ENCODE assay signal across 8 mouse cellular contexts in the genomic region with DNA sequence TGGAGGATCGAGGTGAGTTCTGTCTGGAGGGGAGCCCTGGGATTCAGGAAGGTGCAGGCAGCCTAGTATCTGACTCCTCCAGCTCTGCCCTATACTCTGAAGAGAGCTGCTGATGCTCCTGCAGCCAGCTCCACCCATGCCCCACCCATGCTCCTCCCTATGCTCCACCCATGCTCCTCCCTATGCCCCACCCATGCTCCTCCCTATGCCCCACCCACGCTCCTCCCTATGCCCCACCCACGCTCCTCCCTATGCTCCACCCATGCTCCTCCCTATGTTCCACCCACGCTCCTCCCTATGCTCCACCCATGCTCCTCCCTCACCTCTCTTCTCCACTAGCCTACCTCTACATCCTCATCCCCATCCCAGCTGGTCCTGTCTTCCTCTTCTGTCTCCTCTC. TPM values are rescaled to one million over a fixed set of nuclear protein-coding genes. Genes with fewer than 3 reads are reported as not detected.
A peak's percentile ranks its signal among the peaks of the same experiment; 100 is the strongest.
DNase-seq lines count a peak whose midpoint lies in the region; ATAC-seq lines count a peak whose summit lies in the region.

No protein-coding gene starts in this region.

- no peaks in the 10 kb centered on the region for H3K36me3 ChIP-seq in heart, embryonic 12.5 days
- no peaks in the 10 kb centered on the region for H3K36me3 ChIP-seq in megakaryocyte, embryonic 14.5 days (replicated peaks; ENCODE audit: low read length)

- no peak overlapping the region for H3K4me3 ChIP-seq in heart, embryonic 12.5 days
- H3K4me3 ChIP-seq in megakaryocyte, embryonic 14.5 days (replicated peaks) = peak overlapping the region; percentile 42

- H3K9ac ChIP-seq in heart, embryonic 12.5 days = no peak overlapping the region

- WGBS in heart, embryonic 12.5 days = 40% methylated on average over 4 of the region's 4 CpGs

- H3K9me3 ChIP-seq in heart, embryonic 12.5 days (replicated peaks) = no peaks in the 10 kb centered on the region
- no peaks in the 10 kb centered on the region for H3K9me3 ChIP-seq in megakaryocyte, embryonic 14.5 days

- no peak overlapping the region for H3K27ac ChIP-seq in heart, embryonic 12.5 days (ENCODE audit: poor library complexity, severe bottlenecking)

- H3K4me1 ChIP-seq in heart, embryonic 12.5 days (replicated peaks) = peaks cover 11% of the 10 kb centered on the region; the same call in 1 of the 2 replicates
- H3K4me1 ChIP-seq in megakaryocyte, embryonic 14.5 days = peaks cover 15% of the 10 kb centered on the region

- no peak for DNase-seq in heart, adult 18-20 months
- DNase-seq in adrenal gland, postnatal 36 days = peak; percentile 51 to 57
- DNase-seq in kidney, adult 18-20 months = peak; percentile 63
- DNase-seq in right cerebral cortex, adult 18-20 months = no peak
- no peak for DNase-seq in natural killer cell, adult 2 months (ENCODE audit: low spot score in 2 of 2)
- no peak for DNase-seq in heart, postnatal 36 days

- no peaks in the 10 kb centered on the region for H3K27me3 ChIP-seq in heart, embryonic 12.5 days (replicated peaks)
- H3K27me3 ChIP-seq in megakaryocyte, embryonic 14.5 days (replicated peaks) = peaks cover 27% of the 10 kb centered on the region

- intact Hi-C loops in heart, postnatal 36 days (cut with DNase I) = no loop called here

- no peak overlapping the region for H3K4me2 ChIP-seq in heart, embryonic 12.5 days

- peak; percentile 34; the same call in 1 of the 2 replicates for ATAC-seq in heart, embryonic 12.5 days (ENCODE audit: insufficient number of reproducible peaks, low FRiP score)

RNA-seq across cellular contexts. Expression of gene Vil1, which starts 6.0 kb away (rescaled TPM):
- polyA plus RNA-seq in heart, embryonic 12.5 days (2016; fragmentation: Nextera tagmentation; extraction: Ambion mirVana) = 0.27 and 0.28 TPM in 2 replicates
- total RNA-seq in heart, adult 18-20 months (2021) = 1 to 10 TPM; 1.2 to 1.5 TPM
- 1 to 10 TPM; 1.3 to 1.5 TPM for total RNA-seq in adrenal gland, postnatal 36 days (2021)
- polyA plus RNA-seq in megakaryocyte, embryonic 14.5 days (2012; ENCODE audit: insufficient read depth, low replicate concordance) = not detected in 2 replicates
- total RNA-seq in heart, postnatal 36 days (2021) = 1 to 10 TPM in 1 of 2 experiments, under 1 TPM in 1; 0.86 to 1.3 TPM

RNA-seq across cellular contexts. Expression of gene Ctdsp1, which starts 23.8 kb away (rescaled TPM):
- polyA plus RNA-seq in heart, embryonic 12.5 days (2016; fragmentation: Nextera tagmentation; extraction: Ambion mirVana) = 54.5 and 55.9 TPM in 2 replicates
- 100 to 1,000 TPM; 107 to 116 TPM for total RNA-seq in heart, adult 18-20 months (2021)
- 100 to 1,000 TPM; 128 to 176 TPM for total RNA-seq in adrenal gland, postnatal 36 days (2021)
- polyA plus RNA-seq in megakaryocyte, embryonic 14.5 days (2012; ENCODE audit: insufficient read depth, low replicate concordance) = 33.8 and 117 TPM in 2 replicates
- 100 to 1,000 TPM; 127 to 133 TPM for total RNA-seq in heart, postnatal 36 days (2021)

RNA-seq across cellular contexts. Expression of gene Slc11a1, which starts 40.1 kb away (rescaled TPM):
- polyA plus RNA-seq in heart, embryonic 12.5 days (2016; fragmentation: Nextera tagmentation; extraction: Ambion mirVana) = 1.3 and 1.5 TPM in 2 replicates
- 1 to 10 TPM; 5.3 to 5.4 TPM for total RNA-seq in heart, adult 18-20 months (2021)
- total RNA-seq in adrenal gland, postnatal 36 days (2021) = 10 to 100 TPM in 1 of 2 experiments, 1 to 10 TPM in 1; 7.9 to 13.1 TPM
- polyA plus RNA-seq in megakaryocyte, embryonic 14.5 days (2012; ENCODE audit: insufficient read depth, low replicate concordance) = 6.3 and 57.9 TPM in 2 replicates
- total RNA-seq in heart, postnatal 36 days (2021) = 1 to 10 TPM; 4.7 to 5.5 TPM

RNA-seq across cellular contexts. Expression of gene Catip, which starts 53.2 kb away (rescaled TPM):
- polyA plus RNA-seq in heart, embryonic 12.5 days (2016; fragmentation: Nextera tagmentation; extraction: Ambion mirVana) = 0.46 TPM in 2 replicates
- under 1 TPM in 1 of 2 experiments, not detected in 1; 0.44 TPM for total RNA-seq in heart, adult 18-20 months (2021)
- under 1 TPM; 0.23 to 0.26 TPM for total RNA-seq in adrenal gland, postnatal 36 days (2021)
- polyA plus RNA-seq in megakaryocyte, embryonic 14.5 days (2012; ENCODE audit: insufficient read depth, low replicate concordance) = 0.59 TPM in 1 of 2 replicates, not detected in the other
- under 1 TPM; 0.19 to 0.41 TPM for total RNA-seq in heart, postnatal 36 days (2021)

Comparison
In these comparisons a context has a peak if more than half of its experiments do, and no peak if none do; other contexts are left out.
1. DNase-seq: peak in adrenal gland, postnatal 36 days (2 of 2) and kidney, adult 18-20 months (single experiment); none in heart, adult 18-20 months (0 of 2), right cerebral cortex, adult 18-20 months (single experiment), natural killer cell, adult 2 months (0 of 2) and heart, postnatal 36 days (0 of 2).